Mouse (Mus musculus): ENCODE data around the gene Gbx1. TPM values are rescaled to one million over a fixed set of nuclear protein-coding genes. Genes with fewer than 3 reads are reported as not detected.

Gbx1 gene
- polyA plus RNA-seq, 1 experiment: not detected

GRCm38 (mm10) chr5:24550598-24551316, 23.8 kb upstream of the Gbx1 start:
- Histone ChIP-seq H3K27me3 (ENCODE audit: control insufficient read depth, insufficient read depth, low read length) (peaks cover 4% of the 10 kb centered on the region; the same call in 1 of the 2 replicates), H3K4me1 (ENCODE audit: control insufficient read depth, insufficient read depth, insufficient read length, low read length) (no peaks in the 10 kb centered on the region; the same call in 1 of the 2 replicates), H3K27ac (ENCODE audit: insufficient read depth, low read depth, low read length) (no peak overlapping the region), H3K4me3 (ENCODE audit: low read depth, low read length) (no peak overlapping the region), H3K36me3 (ENCODE audit: control insufficient read depth, insufficient read depth, low read length) (no peaks in the 10 kb centered on the region)
- WGBS: 20% methylated on average over 26 of the region's 26 CpGs
- TF ChIP-seq CTCF (IDR thresholded peaks at IDR 0.05; ENCODE audit: extremely low read depth, insufficient read length, insufficient replicate concordance, low read depth, low read length): no peak
- no peak for TF ChIP-seq POLR2A (IDR thresholded peaks at IDR 0.05; ENCODE audit: low read depth, low read length)

GRCm38 (mm10) chr5:24542643-24543042, 15.6 kb upstream of the Gbx1 start:
- H3K36me3 ChIP-seq (ENCODE audit: control insufficient read depth, insufficient read depth, low read length): no peaks in the 10 kb centered on the region
- no peak overlapping the region for H3K4me3 ChIP-seq (ENCODE audit: low read depth, low read length)
- H3K4me1 ChIP-seq (ENCODE audit: control insufficient read depth, insufficient read depth, insufficient read length, low read length): peaks cover 5% of the 10 kb centered on the region; the same call in 1 of the 2 replicates
- TF ChIP-seq CTCF (IDR thresholded peaks at IDR 0.05; ENCODE audit: extremely low read depth, insufficient read length, insufficient replicate concordance, low read depth, low read length) (no peak), POLR2A (IDR thresholded peaks at IDR 0.05; ENCODE audit: low read depth, low read length) (no peak)
- WGBS: 71% methylated on average over 7 of the region's 7 CpGs
- no peaks in the 10 kb centered on the region; the same call in 1 of the 2 replicates for H3K27me3 ChIP-seq (ENCODE audit: control insufficient read depth, insufficient read depth, low read length)
- H3K27ac ChIP-seq (ENCODE audit: insufficient read depth, low read depth, low read length): no peak overlapping the region

GRCm38 (mm10) chr5:24541144-24541569, 14.2 kb upstream of the Gbx1 start:
- no peak for TF ChIP-seq CTCF (IDR thresholded peaks at IDR 0.05; ENCODE audit: extremely low read depth, insufficient read length, insufficient replicate concordance, low read depth, low read length)
- no peak for TF ChIP-seq POLR2A (IDR thresholded peaks at IDR 0.05; ENCODE audit: low read depth, low read length)
- no peaks in the 10 kb centered on the region; the same call in 1 of the 2 replicates for H3K27me3 ChIP-seq (ENCODE audit: control insufficient read depth, insufficient read depth, low read length)
- no peaks in the 10 kb centered on the region for H3K36me3 ChIP-seq (ENCODE audit: control insufficient read depth, insufficient read depth, low read length)
- no peak overlapping the region for H3K4me3 ChIP-seq (ENCODE audit: low read depth, low read length)
- WGBS: 22% methylated on average over 6 of the region's 6 CpGs
- no peak overlapping the region for H3K27ac ChIP-seq (ENCODE audit: insufficient read depth, low read depth, low read length)
- H3K4me1 ChIP-seq (ENCODE audit: control insufficient read depth, insufficient read depth, insufficient read length, low read length): peaks cover 5% of the 10 kb centered on the region; the same call in 1 of the 2 replicates

- Histone ChIP-seq H3K27me3 (ENCODE audit: control insufficient read depth, insufficient read depth, low read length) (no peaks in the 10 kb centered on the region; the same call in 1 of the 2 replicates), H3K36me3 (ENCODE audit: control insufficient read depth, insufficient read depth, low read length) (no peaks in the 10 kb centered on the region), H3K4me3 (ENCODE audit: low read depth, low read length) (peak within 1 kb of the TSS; percentile 30), H3K4me1 (ENCODE audit: control insufficient read depth, insufficient read depth, insufficient read length, low read length) (peaks cover 5% of the 10 kb centered on the region; the same call in 1 of the 2 replicates), H3K27ac (ENCODE audit: insufficient read depth, low read depth, low read length) (no peak within 1 kb of the TSS)
- TF ChIP-seq POLR2A (IDR thresholded peaks at IDR 0.05; ENCODE audit: low read depth, low read length) (no peak), CTCF (IDR thresholded peaks at IDR 0.05; ENCODE audit: extremely low read depth, insufficient read length, insufficient replicate concordance, low read depth, low read length) (no peak)
- 16% methylated on average over 14 of the region's 14 CpGs for WGBS
Observed at GRCm38 (mm10) chr5:24540387-24541143, 13.6 kb upstream of the Gbx1 start, which contains the start of gene Asb10. TSS of gene Asb10 (minus strand) at chr5:24540978.

- TF ChIP-seq CTCF (IDR thresholded peaks at IDR 0.05; ENCODE audit: extremely low read depth, insufficient read length, insufficient replicate concordance, low read depth, low read length): no peak
- no peak for TF ChIP-seq POLR2A (IDR thresholded peaks at IDR 0.05; ENCODE audit: low read depth, low read length)
- Histone ChIP-seq H3K27me3 (ENCODE audit: control insufficient read depth, insufficient read depth, low read length) (no peaks in the 10 kb centered on the region; the same call in 1 of the 2 replicates), H3K4me1 (ENCODE audit: control insufficient read depth, insufficient read depth, insufficient read length, low read length) (peaks cover 5% of the 10 kb centered on the region; the same call in 1 of the 2 replicates), H3K27ac (ENCODE audit: insufficient read depth, low read depth, low read length) (no peak overlapping the region), H3K4me3 (ENCODE audit: low read depth, low read length) (no peak overlapping the region), H3K36me3 (ENCODE audit: control insufficient read depth, insufficient read depth, low read length) (no peaks in the 10 kb centered on the region)
- WGBS: 82% methylated on average over 22 of the region's 22 CpGs
Observed at GRCm38 (mm10) chr5:24539571-24540296, 12.7 kb upstream of the Gbx1 start.

GRCm38 (mm10) chr5:24537618-24538017, 10.6 kb upstream of the Gbx1 start:
- Histone ChIP-seq H3K4me3 (ENCODE audit: low read depth, low read length) (no peak overlapping the region), H3K27me3 (ENCODE audit: control insufficient read depth, insufficient read depth, low read length) (no peaks in the 10 kb centered on the region; the same call in 1 of the 2 replicates), H3K4me1 (ENCODE audit: control insufficient read depth, insufficient read depth, insufficient read length, low read length) (peaks cover 5% of the 10 kb centered on the region; the same call in 1 of the 2 replicates), H3K27ac (ENCODE audit: insufficient read depth, low read depth, low read length) (no peak overlapping the region), H3K36me3 (ENCODE audit: control insufficient read depth, insufficient read depth, low read length) (no peaks in the 10 kb centered on the region)
- 65% methylated on average over 16 of the region's 16 CpGs for WGBS
- no peak for TF ChIP-seq CTCF (IDR thresholded peaks at IDR 0.05; ENCODE audit: extremely low read depth, insufficient read length, insufficient replicate concordance, low read depth, low read length)
- TF ChIP-seq POLR2A (IDR thresholded peaks at IDR 0.05; ENCODE audit: low read depth, low read length): no peak
